Mouse (Mus musculus) lung, adult 18-20 months (tissue): ENCODE results near the gene Krt14.
A peak's percentile ranks its signal among the peaks of the same experiment; 100 is the strongest.

ENCODE experiments used
- DNase-seq, 2 experiments: peaks; one replicate each; pipeline ENCODE4 v3.0.0; 2022; ENCODE audit warnings: mixed read lengths in 2 of 2

Gene Krt14

DNA sequence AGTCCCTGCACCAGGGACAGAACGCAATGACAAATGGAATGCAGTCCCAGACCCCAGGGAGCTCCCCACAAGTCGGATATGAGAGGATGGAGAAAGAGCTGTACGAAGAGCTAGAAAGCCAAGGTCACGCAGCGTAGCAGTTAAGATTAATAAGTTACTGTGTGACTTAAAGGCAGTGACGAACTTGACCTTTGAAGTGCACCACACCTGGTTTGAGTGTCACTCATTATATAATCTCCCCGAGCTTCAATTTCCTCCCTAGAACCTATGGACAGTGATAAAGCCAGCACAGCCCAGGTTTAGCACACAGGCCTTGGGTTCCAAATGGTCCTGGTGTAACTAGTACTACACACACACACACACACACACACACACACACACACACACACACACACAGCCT is 43.0 kb downstream of the Krt14 start:
- DNase-seq = no peak

DNA sequence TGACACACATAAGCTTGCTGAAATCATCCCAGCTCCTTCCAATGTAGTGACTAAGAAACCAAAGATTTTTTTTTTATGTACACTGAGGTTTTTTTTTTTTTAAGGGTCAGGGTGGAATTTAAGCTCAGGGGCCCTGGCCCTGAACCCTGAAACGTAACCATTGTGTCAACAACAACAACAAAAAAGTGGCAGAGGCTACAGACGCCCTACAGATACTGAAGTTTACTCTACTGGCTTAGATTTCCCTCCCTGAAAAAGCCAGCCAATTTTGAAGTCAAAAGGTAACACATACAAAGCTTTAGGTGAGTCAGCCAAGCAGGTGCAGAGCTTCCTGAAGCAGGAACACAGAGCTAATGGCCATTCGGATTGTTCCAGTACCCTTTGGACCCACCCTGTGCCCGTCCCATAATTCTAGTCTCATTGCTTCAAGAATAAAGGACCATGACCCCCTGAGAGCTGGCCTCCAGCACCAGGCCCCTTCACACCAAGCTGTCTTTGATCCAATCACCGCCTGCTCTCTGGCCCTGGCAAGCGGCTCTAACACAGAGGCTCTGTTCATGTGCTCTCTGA is 49.4 kb downstream of the Krt14 start:
- DNase-seq = no peak

DNA sequence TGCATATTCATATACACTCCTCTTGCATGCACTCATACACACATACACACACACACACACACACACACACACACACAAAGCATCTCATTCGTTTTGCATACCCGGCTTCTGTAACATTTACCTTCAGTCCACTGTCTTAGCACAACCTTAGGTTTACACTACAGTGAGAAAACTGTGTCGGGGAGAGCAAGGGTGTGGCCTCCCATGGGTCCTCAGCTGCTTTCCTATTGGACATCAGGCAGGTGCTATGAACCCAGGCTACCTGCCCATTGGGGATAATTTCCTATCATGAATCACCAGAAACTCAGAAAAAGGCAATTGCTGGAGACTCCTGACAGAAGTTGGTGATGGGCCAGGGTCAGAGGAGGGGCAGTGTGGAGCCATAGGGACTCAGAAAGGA is 50.0 kb downstream of the Krt14 start:
- DNase-seq = no peak

DNA sequence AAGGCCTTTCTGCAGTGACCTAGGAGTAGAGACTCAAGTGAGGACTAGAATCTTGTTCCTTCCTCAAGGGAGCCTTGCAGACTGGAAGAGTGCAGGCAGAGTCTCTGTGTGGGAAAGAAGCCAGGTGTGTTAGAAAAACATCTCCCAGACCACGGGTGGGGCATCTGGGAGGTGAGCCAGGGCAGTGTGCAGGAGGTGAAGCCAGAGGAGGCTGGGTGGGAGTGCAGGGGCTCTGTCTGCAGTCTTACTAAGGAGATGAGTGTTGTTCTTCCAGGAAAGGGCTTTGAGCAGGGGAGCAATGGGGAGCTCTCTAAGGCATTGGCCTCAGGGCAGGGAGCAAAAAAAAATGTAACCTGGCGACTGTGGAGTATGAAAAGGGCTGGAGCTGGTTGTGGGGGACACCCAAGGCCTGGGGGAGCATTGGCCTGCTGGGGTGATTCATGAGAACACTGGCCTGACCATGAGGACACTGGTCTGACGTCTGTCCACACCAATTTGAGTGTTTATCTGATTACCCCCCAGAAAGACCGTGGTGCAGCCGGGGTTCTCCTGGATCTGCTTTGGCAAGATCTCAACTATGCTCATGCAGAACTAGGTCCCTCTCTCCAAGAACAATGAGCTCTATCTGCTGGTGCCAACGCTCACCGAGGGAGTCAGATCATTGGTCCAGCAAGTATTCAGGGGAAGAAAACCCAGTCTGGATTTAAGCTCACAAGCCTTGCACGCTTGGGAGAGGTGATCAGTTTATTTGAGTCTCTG is 51.7 kb downstream of the Krt14 start:
- peak; percentile 40 to 56 for DNase-seq
